In the genomic region with DNA sequence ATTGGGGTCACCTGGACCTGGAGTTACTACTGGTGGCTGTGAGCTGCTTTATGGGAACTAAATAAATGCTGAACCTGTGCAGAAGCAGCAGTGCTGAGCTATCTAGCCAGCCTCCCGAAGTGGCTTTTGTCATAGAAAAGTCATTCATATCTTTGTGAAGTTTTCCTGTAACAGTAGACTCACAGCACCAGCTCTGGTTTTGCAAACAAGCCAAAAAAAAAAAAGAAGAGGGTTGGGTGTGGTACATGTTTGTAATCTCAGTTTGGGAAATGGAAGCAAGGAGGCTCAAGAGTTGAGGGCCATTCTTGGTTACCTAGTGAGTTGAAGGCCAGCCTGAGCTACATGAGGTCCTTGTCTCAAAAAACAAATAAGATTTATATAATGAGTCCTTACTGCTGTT, we compare ENCODE assay signal across 24 mouse cellular contexts. TPM values are rescaled to one million over a fixed set of nuclear protein-coding genes. Genes with fewer than 3 reads are reported as not detected.
A peak's percentile ranks its signal among the peaks of the same experiment; 100 is the strongest.
DNase-seq lines count a peak whose midpoint lies in the region; ATAC-seq and TF ChIP-seq lines count a peak whose summit lies in the region.
"Had no signal": no experiment of that assay in that cellular context is flagged by ENCODE, and none has a peak within 500 bp of the region (broad histone marks: within the 10 kb centered on the region; RNA-seq: fewer than 3 reads in every experiment).

No protein-coding gene starts in this region.

- no peak for TF ChIP-seq CTCF in heart, adult 2 months (IDR thresholded peaks at IDR 0.05)

- no peak overlapping the region for H3K4me2 ChIP-seq in heart, embryonic 15.5 days
- peak overlapping the region; percentile 10 for H3K4me2 ChIP-seq in myocyte (ENCODE audit: low read depth)
- H3K4me2 ChIP-seq: embryonic facial prominence, embryonic 15.5 days; hindbrain, embryonic 14.5 days; intestine, embryonic 15.5 days had no signal

- peak overlapping the region; percentile 27 for H3K27ac ChIP-seq in heart, adult 2 months
- 0 out of 2 replicates have a peak overlapping the region, but pooled peaks have one; percentile 20 for H3K27ac ChIP-seq in heart, embryonic 15.5 days
- no peak overlapping the region for H3K27ac ChIP-seq in ES-E14 (ENCODE audit: insufficient read depth, low read depth, low read length, poor library complexity, severe bottlenecking)
- H3K27ac ChIP-seq in limb, embryonic 10.5 days, result no peak overlapping the region
- H3K27ac ChIP-seq: embryonic facial prominence, embryonic 15.5 days; forebrain, embryonic 10.5 days; hindbrain, embryonic 10.5 days; hindbrain, embryonic 14.5 days; intestine, embryonic 15.5 days had no signal

- TF ChIP-seq EP300 in heart, adult 2 months (IDR thresholded peaks at IDR 0.05; ENCODE audit: insufficient read depth, low read depth, low read length), result no peak

- in situ Hi-C loops in ES-E14 (cut with MboI; ENCODE audit: low sequenced_read_pairs in 2 of 2, unreplicated experiment in 2 of 2), result no loop called here

- H3K4me1 ChIP-seq in heart, adult 2 months (ENCODE audit: control insufficient read depth, insufficient read depth, low read length), result peaks cover 26% of the 10 kb centered on the region
- H3K4me1 ChIP-seq in heart, embryonic 15.5 days (replicated peaks), result peaks cover 54% of the 10 kb centered on the region
- H3K4me1 ChIP-seq in ES-E14 (ENCODE audit: control insufficient read depth in 2 of 2, insufficient read depth in 2 of 2, low read length in 2 of 2, poor library complexity in 1 of 2), result no peaks in the 10 kb centered on the region; a peak in 1 of 4 replicates
- peaks cover 6% of the 10 kb centered on the region for H3K4me1 ChIP-seq in limb, embryonic 10.5 days
- H3K4me1 ChIP-seq: intestine, embryonic 15.5 days had no signal

- H3K4me3 ChIP-seq in heart, adult 2 months, result no peak overlapping the region
- no peak overlapping the region for H3K4me3 ChIP-seq in heart, embryonic 15.5 days
- no peak overlapping the region for H3K4me3 ChIP-seq in ES-E14 (ENCODE audit: insufficient read depth in 1 of 2, low read depth in 1 of 2, low read length in 2 of 2, poor library complexity in 1 of 2, severe bottlenecking in 1 of 2)
- H3K4me3 ChIP-seq in myocyte, result no peak overlapping the region
- H3K4me3 ChIP-seq in limb, embryonic 10.5 days, result no peak overlapping the region
- H3K4me3 ChIP-seq: embryonic facial prominence, embryonic 15.5 days; erythroblast, embryonic 14.5 days; forebrain, embryonic 10.5 days; hindbrain, embryonic 10.5 days; intestine, embryonic 15.5 days had no signal

- no peak overlapping the region for H3ac ChIP-seq in myocyte (ENCODE audit: control insufficient read depth, insufficient read length)

- DNase-seq in heart, adult 2 months, result no peak
- DNase-seq in heart, postnatal 36 days, result no peak
- DNase-seq in heart, postnatal 25 days (ENCODE audit: low spot score), result no peak
- DNase-seq in ES-E14 (ENCODE audit: low read depth, low spot score), result no peak
- DNase-seq in limb, embryonic 10.5 days (ENCODE audit: low spot score), result no peak
- DNase-seq: adrenal gland, adult 2 months; adrenal gland, postnatal 25 days; cerebellum, adult 2 months; cerebellum, postnatal 10 days; embryo, embryonic 11 days; kidney, adult 18-20 months had no signal

- H3K9me3 ChIP-seq in heart, embryonic 15.5 days (replicated peaks), result no peaks in the 10 kb centered on the region
- H3K9me3 ChIP-seq in ES-E14 (ENCODE audit: control insufficient read depth, insufficient read depth, low read depth, low read length), result no peaks in the 10 kb centered on the region
- no peaks in the 10 kb centered on the region for H3K9me3 ChIP-seq in limb, embryonic 10.5 days (replicated peaks)
- H3K9me3 ChIP-seq: embryonic facial prominence, embryonic 15.5 days; forebrain, embryonic 10.5 days; hindbrain, embryonic 10.5 days; intestine, embryonic 15.5 days had no signal

- peaks cover 61% of the 10 kb centered on the region for H3K36me3 ChIP-seq in heart, adult 2 months (ENCODE audit: control insufficient read depth, insufficient read depth, low read length)
- H3K36me3 ChIP-seq in heart, embryonic 15.5 days, result no peaks in the 10 kb centered on the region; the same call in 1 of the 2 replicates
- H3K36me3 ChIP-seq in ES-E14 (ENCODE audit: control insufficient read depth, insufficient read depth, low read length, poor library complexity, severe bottlenecking), result no peaks in the 10 kb centered on the region
- H3K36me3 ChIP-seq in myocyte (ENCODE audit: control insufficient read depth, insufficient read depth), result no peaks in the 10 kb centered on the region
- H3K36me3 ChIP-seq in limb, embryonic 10.5 days, result peaks cover 15% of the 10 kb centered on the region
- H3K36me3 ChIP-seq: embryonic facial prominence, embryonic 15.5 days; intestine, embryonic 15.5 days had no signal

- intact Hi-C loops in heart, adult 2 months (cut with DNase I), result loop anchor here (2.0 kb wide), 1 partner anchor 30 kb away; the partner anchor contains the start of genes Raly and a
- intact Hi-C loops in heart, postnatal 36 days (cut with DNase I), result no loop called here
- intact Hi-C loops in heart, postnatal 25 days (cut with DNase I), result no loop called here

- WGBS in heart, adult 2 months, result 5% methylated on average over 1 of the region's 1 CpGs
- WGBS in heart, embryonic 15.5 days, result 42% methylated on average over 1 of the region's 1 CpGs
- 80% methylated on average over 1 of the region's 1 CpGs for WGBS in limb, embryonic 10.5 days

- H3K9ac ChIP-seq in heart, adult 2 months (ENCODE audit: low read depth, low read length), result no peak overlapping the region
- H3K9ac ChIP-seq in heart, embryonic 15.5 days, result no peak overlapping the region
- no peak overlapping the region for H3K9ac ChIP-seq in ES-E14 (ENCODE audit: insufficient read depth, low read depth, low read length, poor library complexity, severe bottlenecking)
- H3K9ac ChIP-seq: embryonic facial prominence, embryonic 15.5 days; hindbrain, embryonic 14.5 days; intestine, embryonic 15.5 days had no signal

- TF ChIP-seq POLR2A in heart, adult 2 months (IDR thresholded peaks at IDR 0.05; ENCODE audit: insufficient read depth, low read depth, low read length), result no peak
- no peak for TF ChIP-seq POLR2A in myocyte (IDR thresholded peaks at IDR 0.05; ENCODE audit: insufficient read length, low read depth)

- peaks cover 6% of the 10 kb centered on the region for H3K79me2 ChIP-seq in heart, adult 2 months (replicated peaks; ENCODE audit: control insufficient read depth, insufficient read depth, low read length)
- H3K79me2 ChIP-seq in myocyte (ENCODE audit: control insufficient read depth, insufficient read depth), result peaks cover 99% of the 10 kb centered on the region

- ATAC-seq in heart, embryonic 15.5 days (replicated peaks; ENCODE audit: insufficient number of reproducible peaks, insufficient read depth, low FRiP score, low read depth), result no peak
- ATAC-seq: forebrain, embryonic 14.5 days; intestine, embryonic 15.5 days had no signal

- H3K27me3 ChIP-seq in heart, adult 2 months (ENCODE audit: control insufficient read depth, insufficient read depth, low read length), result no peaks in the 10 kb centered on the region
- H3K27me3 ChIP-seq in heart, embryonic 15.5 days, result no peaks in the 10 kb centered on the region
- H3K27me3 ChIP-seq in myocyte (ENCODE audit: control insufficient read depth, insufficient read depth, insufficient read length), result no peaks in the 10 kb centered on the region
- no peaks in the 10 kb centered on the region for H3K27me3 ChIP-seq in limb, embryonic 10.5 days (ENCODE audit: low read depth, poor library complexity, severe bottlenecking)
- H3K27me3 ChIP-seq: embryonic facial prominence, embryonic 15.5 days; intestine, embryonic 15.5 days had no signal

TF ChIP-seq in ES-E14, 5 proteins besides CTCF, POLR2A, EP300 and RAD21:
- peak; percentile 66 for TF ChIP-seq ZNF384 (IDR thresholded peaks at IDR 0.05; ENCODE audit: low read depth, low read length)
- no peak for TF ChIP-seq MAFK (IDR thresholded peaks at IDR 0.05; ENCODE audit: insufficient read depth, low read depth, low read length)

TF ChIP-seq in myocyte, 11 proteins besides CTCF, POLR2A, EP300 and RAD21 (continues in another document):
- TF ChIP-seq CEBPB (IDR thresholded peaks at IDR 0.05; ENCODE audit: insufficient read depth, poor library complexity, severe bottlenecking) (no peak), USF1 (IDR thresholded peaks at IDR 0.05; ENCODE audit: low read depth) (no peak), E2F4 (IDR thresholded peaks at IDR 0.05; ENCODE audit: insufficient read depth) (no peak), REST (IDR thresholded peaks at IDR 0.05; ENCODE audit: insufficient read depth, insufficient read length) (no peak), MYOD1 (IDR thresholded peaks at IDR 0.05; ENCODE audit: control insufficient read depth in 1 of 3, insufficient read length in 2 of 3, low read depth in 2 of 3) (no peak), POLR2AphosphoS2 (IDR thresholded peaks at IDR 0.05; ENCODE audit: insufficient read length, low read depth) (no peak), TCF12 (IDR thresholded peaks at IDR 0.05; ENCODE audit: insufficient read depth, poor library complexity, severe bottlenecking) (no peak), TCF3 (IDR thresholded peaks at IDR 0.05; ENCODE audit: insufficient read length, low read depth) (no peak)

RNA-seq across cellular contexts. Expression of gene a, which starts 29.1 kb away (rescaled TPM):
- not detected for total RNA-seq in heart, adult 2 months (2021)
- polyA plus RNA-seq in heart, adult 2 months (2012; rRNA removed), result not detected in 2 replicates
- not detected for total RNA-seq in heart, postnatal 36 days (2021)
- 0.30 and 0.71 TPM in 2 replicates for polyA plus RNA-seq in heart, embryonic 15.5 days (2015; fragmentation: Nextera tagmentation; extraction: Ambion mirVana)
- not detected for total RNA-seq in heart, postnatal 25 days (2021)
- 0.49 TPM in 1 of 2 replicates, not detected in the other for total RNA-seq in ES-E14 (2012; rRNA removed)
- not detected for polyA plus RNA-seq in myocyte (2012; fragmentation: generic; extraction: Trizol)
- 32.5 and 45.1 TPM in 2 replicates for polyA plus RNA-seq in limb, embryonic 10.5 days (2016; fragmentation: Nextera tagmentation; extraction: Ambion mirVana)
- total RNA-seq: adrenal gland, adult 2 months; adrenal gland, postnatal 25 days; gastrocnemius, adult 8-10 months; gastrocnemius, postnatal 4 days had no signal
- polyA plus RNA-seq: C2C12; erythroblast, embryonic 14.5 days had no signal

RNA-seq across cellular contexts. Expression of gene Raly, which starts 29.4 kb away (rescaled TPM):
- total RNA-seq in heart, adult 2 months (2021), result 10 to 100 TPM; 83.4 to 92.7 TPM
- 89.8 and 112 TPM in 2 replicates for polyA plus RNA-seq in heart, adult 2 months (2012; rRNA removed)
- 100 to 1,000 TPM in 1 of 2 experiments, 10 to 100 TPM in 1; 99.3 to 104 TPM for total RNA-seq in heart, postnatal 36 days (2021)
- 28.9 and 32.9 TPM in 2 replicates for polyA plus RNA-seq in heart, embryonic 15.5 days (2015; fragmentation: Nextera tagmentation; extraction: Ambion mirVana)
- total RNA-seq in heart, postnatal 25 days (2021), result 100 to 1,000 TPM in 1 of 2 experiments, 10 to 100 TPM in 1; 95.9 to 103 TPM
- 156 and 209 TPM in 2 replicates for total RNA-seq in ES-E14 (2012; rRNA removed)
- polyA plus RNA-seq in myocyte (2012; fragmentation: generic; extraction: Trizol), result 379 TPM
- polyA plus RNA-seq in limb, embryonic 10.5 days (2016; fragmentation: Nextera tagmentation; extraction: Ambion mirVana), result 55.0 and 61.9 TPM in 2 replicates

RNA-seq across cellular contexts. Expression of gene Gm14214, which starts 50.5 kb away (rescaled TPM):
- total RNA-seq in heart, adult 2 months (2021), result not detected
- polyA plus RNA-seq in heart, adult 2 months (2012; rRNA removed), result not detected in 2 replicates
- not detected for total RNA-seq in heart, postnatal 36 days (2021)
- not detected in 2 replicates for polyA plus RNA-seq in heart, embryonic 15.5 days (2015; fragmentation: Nextera tagmentation; extraction: Ambion mirVana)
- total RNA-seq in heart, postnatal 25 days (2021), result not detected
- not detected in 2 replicates for total RNA-seq in ES-E14 (2012; rRNA removed)
- not detected for polyA plus RNA-seq in myocyte (2012; fragmentation: generic; extraction: Trizol)
- not detected in 2 replicates for polyA plus RNA-seq in limb, embryonic 10.5 days (2016; fragmentation: Nextera tagmentation; extraction: Ambion mirVana)
- total RNA-seq: adrenal gland, adult 2 months; adrenal gland, postnatal 25 days; gastrocnemius, adult 8-10 months; gastrocnemius, postnatal 4 days had no signal
- polyA plus RNA-seq: adrenal gland, adult 2 months; C2C12; cerebellum, adult 2 months; embryonic facial prominence, embryonic 11.5 days; embryonic facial prominence, embryonic 15.5 days; erythroblast, embryonic 14.5 days; forebrain, embryonic 10.5 days; forebrain, embryonic 14.5 days; hindbrain, embryonic 10.5 days; hindbrain, embryonic 14.5 days; intestine, embryonic 15.5 days had no signal

Comparison
In these comparisons a context has a peak if more than half of its experiments do, and no peak if none do; other contexts are left out.
1. H3K27ac ChIP-seq: peak in heart, adult 2 months (single experiment) and heart, embryonic 15.5 days (single experiment); none in ES-E14 (single experiment) and limb, embryonic 10.5 days (single experiment).